Mouse (Mus musculus) layer of hippocampus, postnatal 10 days (tissue): ENCODE measurements around the gene Ntm. TPM values are rescaled to one million over a fixed set of nuclear protein-coding genes. Genes with fewer than 3 reads are reported as not detected.

Source experiments
- DNase-seq, 2 experiments: peaks; one replicate each; pipeline ENCODE4 v3.0.0; 2021; ENCODE audit warnings: low spot score in 2 of 2
- long read RNA-seq: library from polyadenylated mRNA; stranded (forward); transcript quantifications from one replicate; pipeline ENCODE4 v2.0.0, GENCODE M21; 2023
- total RNA-seq, 2 experiments: library from RNA; stranded (reverse); gene quantifications; 2 replicates each; pipeline ENCODE4 v1.2.3; 2021

Gene Ntm
- 100 to 1,000 TPM; 155 to 170 TPM for total RNA-seq
- long read RNA-seq, partial matches to known transcripts = 27 of 43 reads
- long read RNA-seq, other reads (novel, unspliced or antisense) = 16 of 43 reads

DNA sequence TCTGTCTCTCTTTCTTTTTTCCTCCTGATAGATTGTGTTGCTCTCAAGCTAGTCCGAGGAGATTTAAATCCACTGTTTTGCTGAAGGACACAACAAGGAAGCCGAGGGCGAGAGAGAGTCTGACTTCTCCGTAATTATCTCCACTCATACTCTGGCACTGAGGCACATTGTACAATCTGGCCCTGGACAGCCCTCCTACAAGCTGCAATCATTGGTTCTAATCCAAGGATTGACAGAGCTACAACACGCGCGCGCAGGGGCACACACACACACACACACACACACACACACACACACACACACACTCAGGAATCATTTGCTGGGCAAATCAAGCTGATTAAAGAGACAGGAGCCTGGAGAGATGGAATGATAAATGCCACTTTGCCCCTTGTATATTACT lies at the start of gene Ntm:
TSS of gene Ntm (minus strand) at position 164 of the 400 bp plus-strand sequence.
- DNase-seq = peak; percentile 61 to 71

DNA sequence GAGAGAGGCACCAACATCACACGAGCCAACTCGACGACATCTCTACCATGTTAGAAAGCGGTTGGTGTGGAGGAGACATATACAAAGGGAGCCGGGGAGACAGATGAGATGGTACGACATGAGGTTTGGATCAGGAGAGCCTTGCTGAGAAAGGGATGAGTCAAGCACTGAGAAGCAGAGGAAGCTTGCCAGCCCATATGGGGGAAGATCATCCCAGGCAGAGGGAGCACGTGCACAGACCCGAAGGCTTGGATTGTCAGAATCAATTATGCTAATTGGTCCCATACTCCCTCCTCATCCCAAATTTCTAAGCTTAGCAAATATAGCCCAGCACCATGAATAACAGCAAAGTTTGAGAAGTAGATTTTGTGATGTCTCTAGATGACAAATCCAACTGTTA lies 42.8 kb upstream of the Ntm start:
- DNase-seq = peak in 1 of 2 experiments; percentile 22

DNA sequence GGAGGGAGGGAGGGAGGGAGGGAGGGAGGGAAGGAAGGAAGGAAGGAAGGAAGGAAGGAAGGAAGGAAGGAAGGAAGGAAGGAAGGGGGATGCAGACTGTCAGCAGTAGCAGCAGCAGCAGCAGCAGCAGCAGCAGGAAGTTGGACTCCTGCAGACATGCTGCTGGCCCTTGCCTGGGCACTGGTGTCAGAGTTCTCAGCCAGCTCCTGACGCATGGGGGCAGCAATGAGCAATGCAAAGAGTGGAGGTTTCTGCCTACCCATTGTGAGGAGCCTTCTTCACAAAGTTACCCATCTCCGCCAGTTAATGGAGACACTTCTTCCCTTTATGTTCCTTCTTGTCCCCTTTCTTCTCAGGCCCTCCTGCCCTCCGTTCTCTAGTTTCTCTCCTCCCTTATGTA lies 40.7 kb upstream of the Ntm start:
- peak; percentile 58 to 77 for DNase-seq

DNA sequence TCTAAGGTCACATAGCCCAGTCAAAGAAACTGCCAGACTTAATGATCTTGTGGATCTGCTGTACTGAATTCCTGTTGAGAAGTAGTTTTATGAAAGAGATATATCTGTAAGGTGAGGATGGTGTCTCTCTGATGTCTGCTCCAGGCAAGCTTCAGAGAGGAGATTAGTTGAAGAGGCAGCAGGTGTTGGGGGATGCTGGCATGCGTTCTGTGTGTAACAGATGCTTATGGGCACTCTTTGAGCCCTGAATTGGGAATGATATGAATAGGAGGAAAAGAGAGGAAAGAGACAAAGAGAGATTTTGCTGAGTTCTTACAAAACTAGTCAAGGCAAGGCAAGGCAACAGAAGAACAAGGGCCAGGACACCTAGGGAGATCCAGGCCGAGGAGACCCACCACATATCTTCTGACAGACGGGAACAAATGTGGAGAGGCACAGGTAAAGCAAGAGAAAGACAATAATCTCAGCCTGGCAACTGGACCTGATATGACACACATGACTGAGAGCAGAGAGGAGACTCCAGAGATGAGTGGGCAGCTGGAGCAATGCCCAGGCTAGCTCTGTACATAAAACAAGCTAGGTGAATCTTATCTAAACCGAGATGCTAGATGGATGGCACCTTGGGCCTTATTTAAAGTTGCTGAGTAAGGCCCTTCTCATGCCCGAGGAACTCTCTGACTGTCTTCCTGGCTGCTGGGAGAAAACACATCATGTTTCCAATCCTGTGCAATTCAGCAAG lies 18.4 kb upstream of the Ntm start:
- DNase-seq = no peak

DNA sequence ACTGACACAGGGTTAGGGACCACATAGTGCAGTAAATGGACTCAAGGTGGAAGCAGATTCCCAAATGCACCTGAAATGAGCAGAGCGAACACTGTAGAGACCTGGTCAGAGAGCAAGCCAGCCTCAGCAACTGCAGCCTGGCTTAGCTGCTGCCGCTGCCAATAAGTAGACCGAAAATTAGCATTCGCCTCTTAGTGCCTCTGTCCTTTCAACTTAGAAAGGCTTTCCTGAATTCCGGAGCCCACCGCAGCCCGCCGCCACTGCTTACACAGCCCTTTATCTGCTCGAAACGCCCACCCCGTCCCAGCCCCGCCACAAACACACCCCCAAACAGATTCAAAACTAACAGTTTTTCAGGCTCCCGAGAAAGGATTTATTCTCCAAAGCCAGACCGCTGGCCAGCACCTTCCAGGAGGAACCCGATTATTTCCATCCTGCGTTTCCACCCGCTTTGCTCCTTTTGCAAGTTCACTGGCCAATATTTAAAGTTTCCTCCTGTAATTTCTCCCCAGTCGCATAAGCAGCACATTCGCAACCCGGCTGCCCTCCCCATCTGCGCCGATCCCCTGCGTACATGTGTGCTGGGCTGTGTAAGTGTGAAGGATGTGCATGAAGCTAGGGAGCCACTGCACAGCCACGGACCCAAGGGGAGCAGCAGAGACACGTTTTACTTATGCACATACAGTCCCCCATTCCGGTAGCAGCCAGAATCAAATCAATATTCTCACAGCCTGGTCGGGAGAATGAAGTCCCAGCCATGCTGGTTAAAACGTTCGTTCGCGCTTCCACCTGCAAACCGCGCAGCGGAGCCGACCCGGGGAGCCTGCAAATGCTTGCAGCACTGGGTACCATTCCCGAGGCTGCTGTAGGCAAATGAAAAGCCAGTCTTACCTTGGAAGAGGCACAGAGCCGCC lies 730 bp downstream of the Ntm start:
- DNase-seq = peak; percentile 38 to 55

DNA sequence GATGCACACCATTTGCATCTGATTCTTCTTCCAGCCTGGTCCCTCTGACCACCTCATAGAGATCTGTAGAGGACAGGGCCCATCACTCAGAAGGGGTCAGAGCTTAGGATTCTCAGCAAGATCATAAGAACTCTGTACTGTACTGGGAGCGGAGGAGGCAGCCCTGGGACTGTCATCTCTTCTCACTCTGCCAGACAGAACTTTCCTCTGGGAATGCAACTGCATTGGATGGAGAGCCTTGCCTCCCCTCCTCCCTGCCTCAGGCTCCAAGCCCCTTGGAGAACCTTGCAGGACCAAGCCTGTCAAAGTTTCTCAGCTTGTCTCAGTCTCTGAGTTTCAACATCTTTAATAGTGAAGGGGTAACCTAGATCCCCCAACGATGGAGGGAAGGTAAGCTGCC lies 1.4 kb downstream of the Ntm start:
- DNase-seq = no peak

DNA sequence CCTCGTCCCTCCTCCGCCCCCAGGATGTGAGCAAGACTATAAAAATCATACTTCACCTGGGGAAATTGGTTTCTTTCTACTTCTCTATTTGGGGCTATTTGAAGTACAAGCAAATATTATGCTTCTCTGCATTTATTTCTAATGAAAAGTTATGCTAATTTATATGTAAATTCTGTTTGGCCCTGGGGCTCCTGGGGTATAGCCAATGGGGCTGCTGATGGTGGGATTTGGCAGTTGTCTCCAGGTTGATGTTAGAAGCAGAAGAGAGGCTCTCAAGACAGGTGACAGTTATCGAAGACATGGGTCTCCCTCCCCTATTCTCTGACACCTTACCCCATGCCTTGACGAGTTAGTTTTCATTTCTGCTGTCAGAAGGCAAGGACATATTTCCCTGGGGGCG lies 2.2 kb downstream of the Ntm start:
- DNase-seq = no peak

DNA sequence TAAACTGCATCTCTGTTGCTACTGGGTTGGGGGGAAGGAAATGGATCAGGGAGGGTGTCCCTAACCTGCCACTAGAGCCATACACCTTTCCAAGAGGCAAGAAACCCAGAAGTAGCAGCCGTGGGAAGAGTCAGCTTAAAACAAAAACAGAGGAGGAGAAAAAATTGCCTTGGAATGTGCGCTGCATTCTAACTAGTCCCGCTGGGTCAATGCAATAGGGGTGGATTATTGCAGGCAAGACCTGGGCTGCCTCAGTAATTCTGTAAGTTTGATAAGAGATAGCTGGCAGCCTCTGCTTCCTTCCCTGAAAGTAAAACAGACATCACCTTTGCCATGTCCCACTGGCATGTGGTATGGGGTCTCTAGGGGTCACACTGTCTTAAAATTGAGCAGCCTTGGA lies 2.7 kb downstream of the Ntm start:
- DNase-seq = no peak

DNA sequence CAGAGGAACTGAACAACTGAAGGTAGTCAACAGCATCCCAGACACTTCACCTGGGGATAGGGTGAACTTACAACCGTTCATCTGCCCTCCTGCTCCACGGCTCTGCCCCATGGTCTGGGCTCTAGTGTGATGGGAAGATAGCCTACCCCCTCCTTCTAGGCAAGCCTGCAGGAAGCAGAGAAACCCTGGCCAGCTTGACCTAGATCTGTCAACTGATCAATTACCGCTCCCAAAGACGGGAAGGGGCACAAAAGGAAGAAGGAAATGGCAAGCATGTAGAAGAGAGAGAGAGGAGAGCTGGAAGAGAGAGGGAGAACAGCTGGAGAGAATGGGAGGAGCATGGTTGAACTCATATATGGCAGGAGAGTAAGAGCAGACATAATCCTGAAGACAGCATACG lies 6.0 kb downstream of the Ntm start:
- DNase-seq = no peak

DNA sequence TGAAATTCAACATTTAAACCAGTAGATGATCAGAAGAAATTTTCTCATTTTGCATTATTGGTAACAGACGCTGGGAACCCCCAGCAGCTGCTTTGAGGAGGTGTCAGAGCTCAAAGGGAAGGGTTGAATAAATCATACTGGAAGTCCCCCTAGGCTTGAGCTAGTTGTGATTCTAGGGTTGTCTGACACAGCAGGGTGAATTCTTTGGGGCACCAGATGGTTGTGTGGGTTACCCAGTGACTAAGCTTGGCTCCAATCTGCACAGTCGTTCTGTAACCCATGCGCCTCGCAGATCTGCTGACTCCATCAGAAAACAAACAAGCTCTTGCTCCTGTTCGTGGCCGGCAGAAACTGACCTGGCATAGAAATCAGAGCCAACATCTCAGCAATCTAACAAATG lies 8.9 kb downstream of the Ntm start:
- DNase-seq = peak; percentile 43 to 57

DNA sequence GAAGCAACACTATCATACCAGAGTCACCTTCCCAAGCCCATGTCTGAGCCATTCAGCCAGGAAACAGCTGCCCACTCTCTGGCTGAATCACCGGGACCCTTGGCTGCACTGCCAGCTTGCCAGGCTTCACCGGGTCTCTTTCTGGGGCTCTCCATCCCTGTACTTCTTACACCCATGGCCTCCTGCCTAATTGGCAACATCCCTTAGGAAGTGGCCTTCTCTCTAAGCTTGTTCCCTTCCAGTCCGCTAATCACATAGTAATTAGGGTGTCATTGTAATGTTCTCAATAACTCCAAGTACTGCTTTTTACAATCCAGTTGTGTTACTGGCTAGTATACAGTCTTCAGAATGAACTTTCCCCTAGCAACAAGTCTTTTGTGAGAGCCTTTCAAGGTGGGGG lies 13.9 kb downstream of the Ntm start:
- DNase-seq = peak; percentile 45 to 62

DNA sequence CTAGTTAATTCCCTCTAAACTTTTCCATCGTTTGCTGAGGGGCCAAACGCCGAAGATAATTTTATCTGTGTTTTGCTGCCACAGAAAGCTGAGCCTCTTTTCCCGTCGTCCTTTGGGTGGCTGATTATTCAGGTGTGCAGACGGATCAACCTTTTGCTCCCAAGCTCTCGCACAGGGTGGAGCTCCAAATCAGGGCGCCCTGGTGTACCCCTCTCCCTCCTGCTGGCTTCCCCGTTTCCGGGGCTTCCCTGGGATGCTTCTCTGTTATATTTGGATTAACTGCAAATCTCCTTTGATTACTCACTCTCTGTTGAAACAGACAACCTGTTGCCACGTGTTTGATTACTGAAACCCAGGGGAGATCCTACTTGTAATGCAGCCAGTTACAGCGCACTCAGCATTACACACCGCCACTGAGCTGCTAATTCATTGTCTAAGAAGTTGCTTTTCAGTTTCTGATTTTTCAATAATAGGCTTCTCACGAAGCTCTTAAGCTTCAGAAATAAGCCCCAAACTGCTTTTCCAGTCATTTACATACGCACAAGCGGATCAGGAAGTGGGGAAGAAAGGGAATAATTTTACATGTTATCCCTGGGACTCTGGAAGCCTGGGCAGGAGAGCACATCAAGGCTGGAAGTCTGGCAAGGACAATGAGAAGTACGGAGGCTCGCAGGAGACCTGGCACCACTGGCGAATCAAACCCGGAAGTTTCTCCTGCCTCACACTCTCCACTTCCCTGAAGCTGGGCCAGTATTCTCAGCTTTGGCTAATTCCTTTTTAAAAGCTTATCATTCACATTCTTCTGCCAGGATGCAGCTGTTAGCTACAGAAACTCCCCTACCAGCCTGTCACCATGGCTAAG lies 19.5 kb downstream of the Ntm start:
- no peak for DNase-seq

DNA sequence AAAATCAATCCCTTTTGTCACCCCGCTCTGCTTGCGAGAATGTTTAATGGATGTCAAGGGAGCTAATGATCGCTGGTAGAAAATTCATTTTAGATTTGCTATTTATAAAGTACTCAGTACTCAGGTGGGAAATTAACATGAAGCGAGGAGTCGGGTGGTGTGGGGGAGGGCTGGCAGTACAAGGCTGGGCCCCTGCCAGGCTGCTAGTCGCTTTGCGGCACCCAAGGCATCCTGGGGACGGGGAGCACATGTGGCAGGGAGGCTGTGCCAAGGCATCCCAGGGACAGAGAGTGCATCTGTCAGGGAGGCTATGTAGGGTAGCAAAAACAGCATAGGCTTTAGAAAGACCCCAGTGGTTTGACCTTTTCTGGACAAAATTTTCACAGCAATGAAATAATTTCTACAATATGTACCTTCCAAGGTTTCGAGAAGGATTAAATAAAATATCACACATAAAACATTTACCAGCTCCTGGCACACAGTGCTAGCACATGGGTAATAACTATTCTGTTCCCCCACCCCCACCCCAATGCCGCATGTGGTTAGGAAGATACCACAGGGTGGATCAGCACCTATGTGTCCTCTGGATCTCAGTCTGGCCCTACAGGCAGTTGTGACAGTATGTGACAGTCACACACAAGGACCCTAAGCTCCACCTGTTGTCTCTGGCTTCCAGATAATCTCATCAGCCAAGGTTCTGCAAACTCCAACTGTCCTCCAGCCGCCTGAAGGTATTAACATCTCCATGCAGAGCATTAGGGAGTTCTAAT lies 20.6 kb downstream of the Ntm start:
- DNase-seq = peak; percentile 29 to 51

DNA sequence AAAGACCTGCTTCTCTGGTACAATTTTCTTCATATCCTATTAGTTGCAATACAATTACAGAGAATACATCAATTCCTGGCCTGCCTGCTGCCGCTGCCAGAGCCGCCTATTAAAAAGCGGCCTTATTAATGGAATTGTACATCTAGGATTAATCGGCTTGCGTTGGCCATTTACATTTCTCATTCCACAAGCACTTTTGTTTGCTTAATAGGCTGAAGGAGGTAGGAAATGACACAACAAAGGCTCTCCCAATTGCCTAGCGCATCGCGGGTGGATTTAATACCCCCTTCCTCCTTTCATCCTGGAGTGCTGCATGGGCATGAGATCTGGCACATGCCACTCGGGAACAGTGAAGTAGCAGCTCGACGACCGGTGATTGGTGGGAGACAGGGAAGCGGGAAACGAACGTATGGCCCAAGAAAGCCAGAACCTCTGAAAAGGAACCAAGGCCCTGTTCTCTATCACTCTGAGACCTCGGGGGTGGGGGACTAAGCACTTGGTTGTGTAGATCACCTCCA lies 23.4 kb downstream of the Ntm start:
- no peak for DNase-seq

DNA sequence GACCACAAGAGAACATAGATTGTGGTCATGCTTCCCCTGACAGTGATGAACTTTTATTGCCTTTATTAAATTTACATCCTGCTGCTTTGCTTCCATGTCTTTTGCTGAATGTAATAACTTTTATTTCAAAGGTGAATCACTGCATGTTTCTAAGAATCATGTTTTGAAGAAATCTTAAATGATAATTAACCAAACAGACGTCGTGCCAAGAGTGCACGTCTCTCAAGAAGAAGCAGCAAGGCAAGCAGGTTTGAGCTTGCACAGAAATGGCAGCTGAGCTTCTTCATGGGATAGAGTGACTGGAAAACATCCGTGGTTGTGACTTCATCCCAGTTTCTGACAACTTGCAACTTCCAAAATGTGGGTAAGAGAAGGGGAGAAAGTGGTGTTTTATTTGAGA lies 34.1 kb downstream of the Ntm start:
- DNase-seq = no peak

DNA sequence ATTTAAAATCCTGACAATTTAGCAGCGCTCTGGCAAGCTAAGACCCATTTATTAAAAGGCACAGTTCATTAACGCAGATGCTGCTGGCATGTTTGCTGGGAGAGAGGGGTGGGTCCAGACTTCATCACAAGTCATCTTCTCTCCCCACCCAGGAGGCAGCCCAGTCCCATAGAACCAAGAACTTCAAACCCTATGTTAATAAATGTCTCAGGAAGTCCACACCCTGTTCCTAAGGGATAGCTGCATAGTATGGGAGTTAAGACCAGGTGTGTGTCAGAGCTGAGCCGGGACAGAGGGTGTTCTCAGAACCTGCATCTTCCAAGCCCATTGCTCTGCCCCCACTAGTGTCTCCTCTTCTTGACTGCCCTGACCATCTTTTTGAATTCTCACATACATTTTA lies 37.6 kb downstream of the Ntm start:
- DNase-seq = no peak

DNA sequence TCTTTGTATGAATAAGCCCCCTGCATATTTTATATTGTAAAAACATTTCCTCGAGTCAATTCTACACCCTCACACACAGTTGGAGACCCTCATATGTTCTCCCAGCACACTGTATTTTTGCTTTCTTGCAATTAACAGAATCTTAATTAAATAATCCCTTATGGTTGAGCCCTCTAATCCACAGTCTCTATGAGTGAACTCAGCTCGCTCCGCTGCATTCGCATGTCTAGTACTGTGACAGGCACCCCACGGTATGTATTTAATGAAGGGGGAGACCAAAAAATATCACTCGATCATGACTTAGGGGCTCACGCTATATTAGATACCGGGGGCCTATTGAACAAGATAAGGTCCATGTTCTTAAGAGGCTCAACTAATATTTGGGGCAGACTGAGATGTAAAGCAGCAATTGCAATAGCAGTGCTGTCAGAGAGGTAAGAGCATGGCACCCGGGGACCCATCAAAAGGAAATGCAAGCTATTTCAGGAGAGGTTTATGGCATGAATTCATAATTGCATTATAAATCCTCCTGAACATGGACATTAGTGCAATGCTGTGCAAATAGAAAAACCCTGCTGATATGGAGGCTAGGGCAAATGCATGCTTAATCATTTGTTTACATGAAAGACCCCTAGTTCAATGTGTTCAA lies 64.4 kb downstream of the Ntm start:
- no peak for DNase-seq

DNA sequence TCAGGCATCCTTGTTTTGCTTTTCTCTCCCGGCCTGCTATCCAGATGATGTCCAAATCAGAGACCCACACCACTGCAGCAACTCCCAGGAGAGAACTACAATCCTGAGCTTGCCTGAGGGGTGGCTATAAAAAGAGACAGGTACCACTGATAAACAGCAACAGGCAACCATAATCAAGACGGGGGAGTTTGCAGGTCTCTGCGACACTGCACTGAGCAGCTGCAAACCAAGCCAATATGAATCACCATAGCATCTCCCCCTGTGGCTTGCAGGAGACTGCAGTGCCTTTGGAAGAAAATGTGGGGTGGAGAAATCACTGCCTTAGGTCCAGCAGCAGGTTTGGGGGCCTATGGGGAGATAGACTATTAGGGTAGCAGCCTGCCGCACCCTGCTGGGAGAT lies 65.5 kb downstream of the Ntm start:
- DNase-seq = no peak

DNA sequence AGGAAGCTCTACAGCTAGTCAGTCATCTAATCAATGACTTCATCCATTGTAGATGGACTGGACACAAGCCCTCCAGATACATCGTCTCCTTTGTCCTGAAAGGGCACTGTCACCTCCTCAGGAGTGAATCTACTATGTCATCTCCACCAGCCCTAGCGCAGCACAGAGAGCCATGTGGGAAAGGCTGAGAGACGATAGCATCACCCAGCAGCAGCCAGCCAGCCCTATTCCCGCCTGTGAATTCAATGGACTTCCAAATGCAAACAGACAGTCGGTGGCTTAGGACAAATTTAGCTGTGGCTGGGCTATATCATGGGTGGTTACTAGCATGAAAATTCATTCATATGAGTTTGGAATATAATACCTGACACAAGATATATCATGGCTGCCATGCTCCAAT lies 70.1 kb downstream of the Ntm start:
- DNase-seq = no peak

DNA sequence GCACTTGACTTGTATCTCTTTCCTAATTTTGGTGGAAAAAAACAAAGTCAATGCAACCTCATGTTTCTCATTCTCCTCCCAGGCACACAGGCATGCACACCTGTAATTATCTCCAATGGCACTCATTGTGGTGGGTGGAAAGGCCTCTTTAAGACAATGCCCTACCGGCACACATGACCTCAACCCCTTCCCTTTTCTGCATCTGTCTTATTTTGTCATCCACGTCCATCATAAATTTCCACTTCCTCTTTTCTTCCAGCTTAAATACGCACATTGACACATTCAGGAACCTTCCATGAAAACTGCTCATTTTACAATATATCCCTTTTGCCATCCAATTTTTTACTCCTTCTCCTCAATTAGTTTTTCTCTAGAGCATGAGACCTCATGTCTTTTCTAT lies 74.2 kb downstream of the Ntm start:
- DNase-seq = no peak
